Mouse (Mus musculus): ENCODE measurements around the gene Galnt9.
A peak's percentile ranks its signal among the peaks of the same experiment; 100 is the strongest.

Galnt9 gene

DNA sequence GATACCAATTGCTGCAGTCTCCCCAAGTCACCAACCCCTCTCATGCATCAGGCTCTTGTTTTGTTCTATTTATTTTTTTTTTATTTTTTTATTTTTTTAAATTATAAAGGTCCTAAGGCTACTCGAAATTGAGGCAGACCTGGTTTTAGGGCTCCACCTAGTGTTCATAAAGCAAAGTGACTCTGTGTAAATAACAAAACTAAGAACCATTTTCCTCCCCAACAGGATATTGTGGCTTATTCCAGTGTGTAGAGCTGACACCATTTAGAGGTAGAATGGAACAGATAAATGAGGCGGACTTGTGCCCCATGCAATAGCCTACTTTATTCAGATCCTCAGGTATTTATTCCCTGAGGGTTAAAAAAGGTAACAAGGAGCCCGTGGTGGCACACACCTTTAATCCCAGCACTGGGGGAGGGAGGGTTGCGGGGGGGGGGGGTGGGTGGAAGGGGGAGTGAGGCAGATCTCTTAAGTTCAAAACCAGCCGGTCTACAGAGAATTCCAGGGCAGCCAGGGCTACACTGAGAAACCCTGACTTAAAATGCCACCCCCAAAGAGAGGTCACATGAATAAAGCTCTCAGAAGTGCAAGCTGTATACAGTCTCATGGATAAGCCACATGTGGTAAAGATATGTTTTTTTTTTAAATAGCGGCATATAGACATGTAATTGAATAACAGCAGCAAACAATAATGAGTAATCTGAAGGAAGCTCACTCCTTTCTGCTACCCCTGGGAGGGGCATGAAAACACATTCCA lies 92.0 kb downstream of the Galnt9 start:
- DNase-seq (ENCODE audit: low spot score), result no peak

DNA sequence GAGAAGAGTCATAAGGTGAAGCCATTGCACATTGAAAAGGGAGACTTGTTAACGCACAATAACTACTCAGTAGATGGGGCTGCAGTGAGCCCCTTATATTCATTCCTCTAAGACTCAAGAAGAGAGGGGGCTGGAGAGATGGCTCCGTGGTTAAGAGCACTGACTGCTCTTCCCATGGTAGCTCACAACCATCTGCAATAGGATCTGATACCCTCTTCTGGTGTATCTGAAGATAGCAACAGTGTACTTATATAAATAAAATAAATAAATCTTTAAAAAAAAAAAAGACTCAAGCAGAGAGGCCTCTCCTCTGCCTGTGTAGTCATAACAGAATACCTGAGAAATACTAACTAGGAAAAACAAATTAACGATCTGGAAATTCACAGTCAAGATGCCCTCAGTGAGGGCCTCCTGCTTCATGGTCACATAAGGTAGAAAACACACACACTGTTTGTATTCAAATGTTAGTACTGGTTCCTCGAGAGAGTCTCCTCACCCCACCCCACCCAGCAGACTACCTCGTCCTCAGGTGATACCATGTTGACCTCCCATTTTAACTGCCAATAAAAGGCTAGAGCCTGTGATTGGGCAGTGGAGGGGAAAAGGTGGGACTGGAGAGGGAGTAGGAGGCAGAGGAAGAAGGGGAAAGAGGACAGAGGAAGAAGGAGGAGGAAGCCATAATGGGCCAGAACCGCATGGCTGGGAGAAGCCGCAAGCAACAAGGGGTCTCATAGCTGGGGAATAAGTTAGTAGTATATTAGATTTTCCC lies 94.3 kb downstream of the Galnt9 start:
- DNase-seq (ENCODE audit: low spot score), result no peak

DNA sequence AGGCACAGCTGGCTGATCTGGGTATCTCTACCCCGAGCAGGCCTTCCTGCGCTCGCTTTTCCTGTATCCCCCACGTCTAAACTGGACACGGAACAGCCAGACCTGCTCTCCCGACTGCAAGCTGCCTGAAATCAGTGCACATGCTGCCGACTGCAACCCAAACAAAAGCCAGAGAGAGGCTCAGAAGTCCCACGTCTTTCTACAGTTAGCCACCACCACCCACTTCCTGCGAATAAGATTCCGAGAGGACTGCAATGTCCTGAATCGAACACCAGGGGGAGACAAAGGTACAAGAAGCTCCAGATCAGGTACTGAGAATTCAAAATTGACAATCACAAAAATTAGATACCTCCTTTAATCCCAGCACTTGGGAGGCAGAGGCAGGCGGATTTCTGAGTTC lies 95.3 kb downstream of the Galnt9 start:
- DNase-seq (ENCODE audit: low spot score), result peak; percentile 58

DNA sequence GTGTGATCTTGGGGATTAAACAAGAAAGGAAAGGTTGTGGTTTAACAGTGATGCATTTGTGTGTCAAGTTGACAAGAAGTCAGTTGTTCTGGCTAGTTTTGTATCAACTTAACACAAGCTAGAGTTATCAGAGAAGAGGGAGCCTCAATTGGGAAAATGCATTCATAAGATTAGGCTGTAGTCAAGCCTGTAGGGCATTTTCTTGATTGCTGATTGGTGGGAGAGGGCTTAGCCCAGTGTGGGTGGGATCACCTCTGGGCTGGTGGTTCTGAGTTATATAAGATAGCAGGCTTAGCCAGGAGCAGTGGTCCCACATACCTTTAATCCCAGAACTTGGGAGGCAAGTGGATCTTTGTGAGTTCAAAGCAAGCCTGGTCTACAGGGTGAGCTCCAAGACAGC lies 102.2 kb downstream of the Galnt9 start:
- no peak for DNase-seq (ENCODE audit: low spot score)

DNA sequence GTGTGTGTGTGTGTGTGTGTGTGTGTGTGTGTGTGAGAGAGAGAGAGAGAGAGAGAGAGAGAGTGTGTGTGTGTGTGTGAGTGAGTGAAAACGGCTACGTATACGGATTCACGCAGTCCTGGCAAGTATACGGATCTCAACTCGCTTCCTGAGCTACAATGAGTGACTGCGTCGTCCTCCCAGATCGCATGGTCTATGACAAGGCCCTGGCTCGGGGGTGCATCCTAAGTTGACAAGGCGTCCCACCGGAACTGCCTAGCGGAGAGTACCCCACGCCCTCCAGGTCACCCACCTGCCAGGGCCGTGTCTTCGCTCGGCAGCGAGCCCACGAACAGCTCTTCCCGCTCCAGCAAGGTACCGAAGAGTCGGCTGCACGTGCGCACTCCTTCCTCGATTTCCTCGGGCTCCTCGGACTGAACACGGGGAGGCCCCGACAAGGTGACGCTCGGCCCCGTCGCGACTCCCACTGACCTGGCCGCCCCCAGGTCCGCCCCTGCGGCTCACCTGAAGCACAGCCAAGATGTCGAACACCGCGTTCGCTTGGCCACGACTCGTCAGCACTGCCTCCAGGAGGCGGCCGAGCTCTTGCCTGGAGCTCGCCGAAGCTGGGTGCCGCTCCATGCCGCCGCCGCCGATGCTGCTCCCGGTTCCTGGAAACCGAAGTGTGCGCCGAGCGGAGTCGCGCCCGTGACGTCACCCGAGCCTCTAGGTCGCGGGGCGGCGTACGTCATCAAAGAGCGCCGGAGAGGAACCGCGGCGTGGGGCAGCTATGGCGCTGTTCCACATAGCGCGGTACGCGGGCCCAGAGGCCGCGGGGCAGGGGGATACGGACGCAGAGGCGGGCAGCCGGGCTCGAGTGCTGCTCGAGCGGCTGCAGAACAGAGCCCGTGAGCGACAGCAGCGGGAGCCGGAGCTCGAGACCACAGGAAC lies 108.8 kb downstream of the Galnt9 start, which contains the start of the genes Noc4l and Ddx51:
Noc4l (minus strand) TSS at position 699 of the 930 bp plus-strand sequence.
Ddx51 (plus strand) TSS at position 733 of the 930 bp plus-strand sequence.
- peak; percentile 94 for DNase-seq (ENCODE audit: low spot score)

DNA sequence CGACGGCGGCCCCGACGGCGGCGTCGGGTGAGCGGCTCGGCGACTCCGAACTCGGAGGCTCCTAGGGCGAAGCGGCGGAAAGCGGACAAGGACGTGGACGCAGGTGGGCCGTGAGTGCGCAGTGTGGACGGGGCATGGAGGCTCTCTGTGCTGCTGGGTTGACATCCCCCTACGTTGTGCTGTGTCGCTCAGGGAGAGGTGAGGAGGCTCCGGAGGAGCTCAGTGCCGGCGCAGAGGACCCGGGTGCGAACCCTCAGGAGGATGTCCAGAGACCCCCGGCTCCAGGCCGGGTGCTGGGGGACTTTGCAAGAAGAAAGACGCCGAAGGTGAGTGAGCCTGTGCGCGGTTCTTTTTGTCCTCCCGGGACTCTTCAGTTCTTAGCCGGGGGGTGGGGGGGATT lies 109.5 kb downstream of the Galnt9 start:
- DNase-seq (ENCODE audit: low spot score), result no peak

DNA sequence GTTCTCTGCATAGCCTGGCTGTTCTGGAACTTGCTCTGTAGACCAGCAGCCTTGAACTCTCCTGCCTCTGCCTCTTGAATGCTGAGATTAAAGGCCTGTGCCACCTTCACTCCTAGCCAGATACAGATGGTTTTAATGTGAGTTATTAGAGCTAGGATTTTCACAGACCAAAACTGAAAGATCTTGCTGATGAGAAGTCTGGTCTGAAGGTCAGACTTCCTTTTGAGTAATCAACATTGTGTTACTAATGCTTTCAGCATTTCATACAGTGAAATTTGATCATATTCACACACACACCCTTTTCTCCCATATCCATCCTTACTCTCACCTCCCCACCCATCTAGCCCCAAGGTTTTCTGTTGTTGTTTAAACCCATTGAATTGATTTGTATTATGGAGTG lies 115.5 kb downstream of the Galnt9 start:
- DNase-seq (ENCODE audit: low spot score), result no peak

DNA sequence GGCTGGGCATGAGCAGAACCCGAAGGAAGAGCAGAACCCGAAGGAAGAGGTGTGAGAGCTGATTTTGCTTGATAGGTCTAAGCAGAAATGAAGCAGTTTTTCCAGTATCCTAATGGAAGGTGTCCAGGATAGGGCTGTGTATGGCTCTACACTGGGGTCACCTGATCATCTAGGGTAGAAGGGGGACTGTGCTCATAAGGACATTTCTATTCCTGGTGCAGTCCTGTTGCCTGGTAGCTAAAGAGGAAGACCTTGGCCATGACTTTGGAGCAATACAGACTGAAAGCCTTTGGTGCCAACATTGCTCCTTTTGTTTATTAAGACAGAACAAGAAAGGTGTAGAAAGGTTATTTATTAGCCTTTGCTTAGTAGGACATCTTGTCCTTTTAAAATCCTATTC lies 119.9 kb downstream of the Galnt9 start:
- DNase-seq (ENCODE audit: low spot score), result no peak

DNA sequence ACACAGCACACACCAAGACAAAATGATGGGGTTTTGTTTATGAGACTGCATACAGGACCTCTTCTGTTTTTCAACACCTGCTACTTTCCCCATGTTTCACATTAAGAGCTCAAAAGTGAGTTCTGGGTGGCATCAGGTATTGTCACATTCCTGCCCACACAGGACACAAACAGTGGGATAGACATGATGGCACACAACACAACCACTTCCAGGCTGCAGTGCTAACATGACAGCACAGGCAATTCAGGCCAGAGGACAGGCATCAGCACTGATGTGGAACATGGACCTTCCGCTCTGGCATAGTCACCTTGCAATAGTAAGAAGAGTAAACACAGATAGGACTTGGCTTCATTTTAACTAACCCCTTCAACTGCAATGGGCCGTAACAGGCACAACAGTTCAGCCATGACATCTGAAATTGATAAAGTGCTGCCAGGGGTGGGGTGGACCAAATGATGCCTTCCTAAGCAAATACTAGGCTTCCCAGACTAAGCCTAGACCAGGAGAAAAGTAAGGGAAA lies 120.7 kb downstream of the Galnt9 start:
- no peak for DNase-seq (ENCODE audit: low spot score)

DNA sequence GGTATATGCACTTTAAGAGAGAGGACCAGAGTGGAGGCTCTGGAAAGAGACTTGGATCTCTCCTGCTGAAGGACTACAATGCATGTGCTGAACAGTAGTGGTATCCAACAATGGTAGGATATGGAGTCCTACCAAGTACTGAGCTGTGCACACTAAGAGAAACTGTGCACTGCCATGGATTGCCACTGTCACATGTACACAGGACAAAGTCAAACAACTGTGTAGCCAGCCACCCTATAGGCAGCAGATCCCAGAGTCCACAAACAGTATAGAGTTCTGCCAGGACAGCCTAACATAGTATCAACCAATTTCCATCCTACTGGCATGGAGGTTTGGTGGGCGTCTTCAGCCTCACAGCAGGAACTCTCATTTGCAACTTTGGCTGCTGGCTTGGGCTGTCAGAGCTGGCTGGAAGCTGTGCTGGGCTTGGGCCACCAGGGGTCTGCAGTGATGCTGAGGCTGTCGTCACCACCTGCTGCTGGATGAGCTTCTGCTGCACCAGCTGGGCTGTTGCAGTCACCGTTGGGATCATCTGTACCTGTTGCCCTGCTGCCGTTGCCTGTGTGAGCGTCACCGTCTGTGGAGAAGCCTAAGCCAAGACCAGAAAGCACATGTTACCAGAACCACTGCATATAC lies 121.4 kb downstream of the Galnt9 start:
- no peak for DNase-seq (ENCODE audit: low spot score)
